Mouse (Mus musculus): ENCODE data around the gene Slc24a4. TPM values are rescaled to one million over a fixed set of nuclear protein-coding genes. Genes with fewer than 3 reads are reported as not detected.
A peak's percentile ranks its signal among the peaks of the same experiment; 100 is the strongest.

Slc24a4 gene
- total RNA-seq (2021): 1 to 10 TPM; 1.5 to 2.2 TPM

DNA sequence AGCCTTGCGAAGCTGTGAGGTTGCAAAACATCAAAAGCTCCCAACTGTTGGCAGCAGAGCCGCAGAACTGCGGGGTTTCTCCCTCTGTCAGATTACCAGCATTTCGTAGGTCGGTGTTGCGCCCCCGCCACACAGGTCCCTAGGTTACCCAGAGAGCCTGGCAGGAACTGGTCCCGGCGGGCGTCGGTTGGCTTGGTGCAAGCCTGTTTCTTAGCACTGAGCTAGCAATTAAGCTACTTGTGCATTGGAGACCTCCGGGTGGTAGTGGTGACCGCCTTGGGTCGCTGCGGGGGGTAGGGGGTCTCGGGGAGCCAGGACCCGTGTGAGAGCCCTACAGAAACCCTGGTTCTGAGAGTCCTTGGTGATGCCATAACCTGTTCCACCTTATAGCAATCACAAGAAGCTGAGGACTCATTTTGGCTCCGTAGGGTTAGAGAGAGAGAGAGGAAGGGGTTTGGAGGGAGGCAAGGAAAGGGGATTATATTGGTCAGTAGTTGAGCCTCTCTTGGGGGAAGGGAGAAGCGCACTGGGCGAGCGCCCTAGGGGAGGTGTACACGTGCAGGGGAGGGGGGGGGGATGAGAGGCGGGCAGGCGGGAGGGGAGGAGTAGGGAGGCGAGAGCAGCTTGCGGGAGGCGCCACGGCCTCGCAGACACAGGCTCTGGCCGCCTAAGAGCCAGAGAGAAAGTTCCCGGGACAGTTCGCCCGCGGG, at the start of gene Slc24a4:
Slc24a4 (plus strand) TSS at position 653 of the 710 bp plus-strand sequence.
- intact Hi-C loops (cut with DNase I): loop anchor here (5.0 kb wide), 2 partner anchors 81 to 254 kb away; no protein-coding TSS in a partner anchor
- no peak for DNase-seq (ENCODE audit: low spot score)

DNA sequence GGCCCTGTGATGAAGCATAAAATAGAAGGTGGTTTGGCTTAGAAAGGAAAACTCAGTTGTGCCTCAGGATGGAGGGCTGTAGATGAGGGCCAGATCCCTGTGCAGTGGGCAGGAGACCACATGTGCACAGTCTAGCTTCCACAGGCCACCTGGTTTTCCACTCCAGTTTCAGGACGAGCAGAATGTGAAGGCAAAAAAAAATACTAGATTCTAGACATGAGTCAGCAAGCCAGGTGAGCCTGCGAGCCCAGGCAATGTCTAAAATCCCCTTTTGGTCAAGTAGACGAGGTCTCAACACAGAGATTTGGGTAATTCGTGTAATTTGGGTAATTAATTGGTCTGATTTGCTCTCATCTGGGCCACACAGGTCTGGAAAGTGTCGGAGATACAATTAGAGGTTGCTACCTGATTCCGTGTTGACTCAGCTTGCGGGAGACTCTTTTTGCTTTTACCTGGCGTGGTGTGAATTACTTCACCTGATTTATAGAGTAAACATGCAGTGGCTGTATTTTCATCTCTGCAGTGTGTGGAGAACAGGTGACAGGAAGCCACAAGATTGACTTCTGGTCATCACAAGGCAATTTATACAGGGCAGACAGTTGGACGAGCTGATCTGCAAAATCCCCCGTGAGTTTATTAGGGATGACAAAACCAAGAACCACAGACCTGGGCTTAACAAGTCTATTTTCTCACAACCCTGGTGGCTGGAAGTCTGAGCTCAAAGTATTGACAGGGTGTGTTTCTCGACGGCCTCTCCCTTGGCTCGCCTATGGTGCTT, 45.7 kb upstream of the Slc24a4 start:
- intact Hi-C loops (cut with DNase I): no loop called here
- DNase-seq (ENCODE audit: low spot score): no peak

DNA sequence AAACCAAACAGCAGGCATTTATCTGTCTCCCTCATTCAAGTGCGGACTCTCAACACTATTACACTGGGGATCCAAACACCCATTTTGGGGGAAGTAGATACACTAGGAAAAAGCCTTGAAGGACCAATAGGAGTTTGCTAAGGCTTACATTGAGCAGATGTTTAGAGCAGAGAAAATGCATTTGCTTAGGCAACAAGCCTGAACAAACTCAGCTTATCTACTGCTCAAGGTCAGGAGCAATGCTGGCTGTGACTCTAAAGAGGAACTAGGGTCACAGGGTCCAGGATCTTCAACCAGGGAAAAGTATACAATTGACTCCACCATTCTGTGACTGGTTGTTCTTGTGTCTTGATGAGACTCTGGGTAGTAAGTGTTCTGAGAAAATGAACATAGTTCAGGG, 38.0 kb upstream of the Slc24a4 start:
- intact Hi-C loops (cut with DNase I): no loop called here

DNA sequence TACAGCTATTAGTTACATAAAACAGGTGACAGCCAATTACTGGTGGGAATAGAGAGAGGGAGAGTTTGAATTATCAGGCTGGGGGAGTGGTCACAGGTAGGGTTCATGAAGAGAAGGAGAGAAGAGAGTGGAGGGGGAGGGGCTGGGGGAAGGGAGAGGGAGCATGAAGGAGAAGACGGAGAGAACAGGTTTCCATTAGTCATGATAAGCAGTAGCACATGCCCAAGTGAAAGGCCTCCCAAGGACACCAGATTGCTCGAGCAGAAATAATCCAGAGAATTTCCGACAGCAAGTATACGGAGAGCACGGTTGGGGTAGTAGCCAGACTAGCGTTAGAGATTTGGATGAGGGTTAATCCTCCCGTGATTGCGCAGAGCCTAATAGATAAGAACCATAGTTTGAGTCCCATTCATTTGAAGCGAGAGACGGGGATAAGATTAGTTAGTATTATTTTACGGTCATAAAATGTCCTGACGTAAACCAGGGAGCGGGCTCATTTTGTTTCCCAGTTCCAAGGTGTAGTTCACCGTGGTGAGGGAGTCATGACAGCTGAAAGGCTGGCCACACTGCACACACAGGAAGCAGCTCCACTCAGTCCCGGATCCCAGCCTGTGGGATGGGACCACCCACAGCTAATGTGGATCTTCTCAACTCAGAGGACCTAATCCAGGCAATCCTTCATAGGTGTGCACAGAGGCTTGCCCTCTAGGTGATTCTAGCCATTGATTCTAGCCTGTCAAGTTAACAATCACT, 36.0 kb upstream of the Slc24a4 start:
- intact Hi-C loops (cut with DNase I): no loop called here
- no peak for DNase-seq (ENCODE audit: low spot score)

More for the DNA sequence above, 38.0 kb upstream of the Slc24a4 start:
- DNase-seq (ENCODE audit: low spot score): no peak

DNA sequence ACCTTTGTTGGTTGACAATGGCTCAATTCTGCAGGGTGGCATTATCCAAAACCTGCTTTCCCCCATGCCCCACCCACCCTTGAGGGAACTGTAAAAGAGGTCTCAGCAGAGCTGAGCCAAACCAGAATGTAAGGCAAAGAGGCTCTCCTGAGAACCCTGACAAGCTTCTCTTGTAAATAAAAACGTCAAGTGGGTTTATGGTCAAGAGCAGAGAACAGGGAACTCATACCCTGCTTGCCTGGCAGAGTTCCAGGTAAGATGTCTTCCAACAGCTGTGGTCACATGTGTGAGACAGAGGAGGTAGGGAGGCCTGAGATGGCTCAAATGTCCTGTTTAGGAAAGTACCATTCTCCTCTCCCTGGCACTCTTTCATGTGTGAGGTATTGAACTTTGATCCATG, 22.5 kb upstream of the Slc24a4 start:
- intact Hi-C loops (cut with DNase I): no loop called here
- DNase-seq (ENCODE audit: low spot score): no peak

DNA sequence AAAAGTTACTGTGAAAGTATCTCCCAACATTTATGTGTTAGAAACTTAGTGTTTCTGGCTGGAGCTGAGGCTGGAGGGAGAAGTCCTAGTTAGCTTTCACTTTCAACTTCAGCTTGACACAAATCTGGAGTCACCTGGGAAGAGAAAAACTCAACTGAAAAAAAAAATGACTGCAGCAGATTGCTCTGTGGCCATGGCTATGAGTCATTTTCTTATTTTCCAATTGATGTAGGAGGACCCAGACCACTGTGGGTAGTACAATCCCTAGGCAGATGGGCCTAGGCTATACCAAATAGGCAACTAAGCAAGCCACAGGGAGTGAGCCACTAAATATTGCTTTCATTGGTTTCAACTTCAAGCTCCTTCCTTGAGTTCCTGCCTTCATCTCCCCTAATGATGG, 19.7 kb upstream of the Slc24a4 start:
- intact Hi-C loops (cut with DNase I): no loop called here
- DNase-seq (ENCODE audit: low spot score): no peak

DNA sequence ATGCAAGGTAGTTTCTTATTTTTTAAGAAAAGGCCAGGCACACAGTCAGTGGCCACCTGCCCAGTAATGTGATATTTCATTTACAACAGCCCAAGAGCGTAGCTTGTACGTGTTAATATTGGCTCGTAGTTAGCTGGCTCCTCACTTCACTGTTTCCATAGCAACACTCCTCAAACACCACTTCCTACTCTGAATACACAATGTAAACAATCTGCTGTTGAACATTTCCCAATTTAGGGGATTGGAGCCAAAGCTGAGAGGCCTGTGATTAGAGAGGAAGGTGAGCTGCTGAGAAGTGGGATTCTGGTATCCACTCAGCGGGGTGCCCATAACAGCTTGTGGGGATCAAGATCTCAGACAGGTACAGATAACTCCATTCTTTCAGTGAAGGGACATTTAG, 16.0 kb upstream of the Slc24a4 start:
- no peak for DNase-seq (ENCODE audit: low spot score)
- intact Hi-C loops (cut with DNase I): no loop called here

DNA sequence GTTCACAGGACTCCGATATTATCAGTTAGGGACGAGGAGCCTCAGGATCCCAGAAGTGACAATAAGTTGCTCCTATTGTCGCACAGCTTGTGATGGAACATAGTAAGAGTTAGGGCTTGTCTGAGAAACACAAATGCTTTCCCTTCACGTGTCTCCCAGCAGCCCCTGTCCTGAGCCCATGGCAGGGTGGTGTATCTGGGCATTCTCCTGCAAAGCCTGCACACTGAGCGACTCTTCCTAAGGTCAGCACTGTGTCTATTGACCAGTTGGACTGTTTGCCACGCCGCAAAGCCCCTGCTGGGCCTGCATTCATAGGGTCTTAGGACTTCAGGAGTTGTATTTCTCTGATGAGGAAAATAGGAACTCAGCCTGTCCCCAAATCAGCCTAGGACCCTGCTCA, 15.6 kb upstream of the Slc24a4 start:
- intact Hi-C loops (cut with DNase I): no loop called here
- no peak for DNase-seq (ENCODE audit: low spot score)

DNA sequence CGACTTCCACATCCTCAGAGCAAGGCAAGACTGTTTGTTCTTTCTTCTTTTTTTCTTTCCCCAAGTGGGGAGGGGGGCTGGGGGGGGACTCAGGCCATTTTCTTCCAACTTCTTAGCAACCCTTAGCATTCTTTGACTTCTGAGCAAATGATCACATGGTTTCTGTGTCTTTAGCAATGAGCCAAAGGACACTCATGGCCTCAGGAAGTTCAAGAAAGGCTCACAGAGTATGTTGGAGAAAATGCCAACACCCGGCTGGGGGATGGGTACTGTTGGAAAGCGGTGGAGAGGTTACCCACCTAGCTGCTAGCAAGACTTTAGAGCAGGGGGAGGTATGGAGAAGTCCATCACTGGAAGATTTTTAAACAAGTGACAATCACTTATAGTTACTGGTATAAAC, 15.1 kb upstream of the Slc24a4 start:
- no peak for DNase-seq (ENCODE audit: low spot score)
- intact Hi-C loops (cut with DNase I): no loop called here

DNA sequence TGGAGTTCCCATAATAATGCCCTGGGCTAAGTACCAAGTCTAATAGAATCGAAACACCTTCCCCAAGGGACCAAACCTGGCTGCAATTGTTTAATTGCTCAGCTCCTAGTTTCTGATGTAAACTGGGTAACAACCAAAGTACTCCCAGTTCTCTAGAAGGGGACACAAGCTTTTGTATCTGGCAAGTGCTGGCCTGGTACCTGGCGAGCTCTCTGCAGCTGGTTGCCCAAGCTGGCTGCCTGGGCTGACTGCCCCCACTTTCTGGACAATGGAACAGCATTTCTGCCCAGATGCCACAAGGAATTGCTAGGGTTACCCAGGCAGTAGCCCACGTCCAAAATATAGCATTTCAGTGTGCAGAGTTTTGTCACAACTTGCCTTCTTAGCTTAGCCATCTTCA, 12.0 kb upstream of the Slc24a4 start:
- DNase-seq (ENCODE audit: low spot score): no peak
- intact Hi-C loops (cut with DNase I): loop anchor here (5.0 kb wide), 1 partner anchor 109 kb away; no protein-coding TSS in a partner anchor

DNA sequence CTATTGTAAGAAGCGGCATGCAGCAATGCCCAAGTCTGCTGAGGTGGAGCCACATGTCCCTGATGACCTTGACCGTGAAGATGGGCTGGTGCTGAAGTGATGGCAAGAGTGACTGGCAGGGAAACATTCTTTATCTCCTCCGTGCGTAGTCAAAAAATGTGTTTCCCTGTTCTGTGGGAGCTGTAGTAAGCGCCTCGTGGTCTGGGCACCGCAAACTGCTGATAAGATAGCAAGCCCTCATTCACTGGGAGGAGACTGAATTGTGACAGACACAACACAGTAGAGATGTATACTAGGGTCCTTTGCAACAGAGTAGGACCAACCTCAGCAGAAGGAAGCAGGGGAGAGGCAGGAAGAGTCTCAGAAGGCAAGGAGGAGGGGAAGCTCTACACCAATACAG, 10.5 kb upstream of the Slc24a4 start:
- intact Hi-C loops (cut with DNase I): loop anchor here (5.0 kb wide), 1 partner anchor 111 kb away; no protein-coding TSS in a partner anchor
- DNase-seq (ENCODE audit: low spot score): no peak

DNA sequence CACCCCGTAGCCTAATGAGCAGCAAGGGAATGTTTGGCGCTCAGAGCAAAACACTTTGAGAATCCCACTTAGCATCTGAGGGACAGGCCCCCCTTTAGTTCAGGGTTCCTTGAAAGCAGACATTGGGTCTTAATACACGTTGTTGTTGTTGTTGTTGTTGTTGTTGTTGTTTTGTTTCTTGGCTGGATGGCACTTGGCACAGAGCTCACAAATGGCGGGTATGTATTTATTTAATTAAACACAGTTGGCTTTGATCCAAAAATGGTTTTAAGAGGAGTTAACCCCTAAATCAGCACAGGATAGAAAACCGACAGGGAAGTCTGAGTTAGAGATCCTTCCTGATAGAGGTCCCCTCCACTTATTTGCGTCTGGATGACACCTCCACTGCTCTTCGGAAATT, 932 bp upstream of the Slc24a4 start:
- intact Hi-C loops (cut with DNase I): loop anchor here (5.0 kb wide), 2 partner anchors 80 to 255 kb away; no protein-coding TSS in a partner anchor
- DNase-seq (ENCODE audit: low spot score): no peak

DNA sequence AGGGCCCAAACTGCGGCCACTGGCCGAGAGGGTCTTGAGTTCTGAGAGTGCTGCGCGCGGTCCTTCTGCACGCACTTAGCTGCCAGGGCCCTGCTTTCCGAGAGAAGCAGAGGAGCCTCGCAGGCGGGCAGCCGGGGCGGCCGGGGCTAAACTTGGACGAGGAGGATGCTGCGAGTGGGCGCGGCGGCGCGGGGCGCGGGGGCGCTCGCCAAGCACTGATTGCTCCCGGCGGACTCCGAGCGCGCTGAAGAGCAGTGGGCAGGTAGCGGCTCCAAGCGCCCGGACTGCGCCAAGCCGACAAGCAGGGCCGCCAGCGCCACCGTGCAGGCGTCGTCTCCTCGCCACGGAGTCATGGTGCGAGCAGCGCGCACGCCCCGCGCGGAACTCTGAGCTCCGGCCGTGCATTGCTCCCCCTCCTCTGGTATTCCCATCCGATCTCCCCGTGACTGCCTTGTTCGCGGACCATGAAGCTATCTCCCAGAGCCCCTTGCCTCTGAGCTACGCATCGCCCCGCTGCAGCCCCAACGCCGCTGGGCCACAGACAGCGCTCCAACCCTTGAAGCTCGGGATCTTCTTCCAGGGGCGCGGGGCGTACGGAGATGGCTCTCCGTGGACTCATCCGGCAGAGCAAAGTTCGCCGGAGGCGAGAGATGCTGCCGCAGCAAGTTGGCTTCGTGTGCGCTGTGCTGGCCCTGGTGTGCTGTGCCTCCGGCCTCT, 416 bp downstream of the Slc24a4 start:
- intact Hi-C loops (cut with DNase I): loop anchor here (5.0 kb wide), 2 partner anchors 82 to 253 kb away; no protein-coding TSS in a partner anchor
- peak; percentile 3 for DNase-seq (ENCODE audit: low spot score)

DNA sequence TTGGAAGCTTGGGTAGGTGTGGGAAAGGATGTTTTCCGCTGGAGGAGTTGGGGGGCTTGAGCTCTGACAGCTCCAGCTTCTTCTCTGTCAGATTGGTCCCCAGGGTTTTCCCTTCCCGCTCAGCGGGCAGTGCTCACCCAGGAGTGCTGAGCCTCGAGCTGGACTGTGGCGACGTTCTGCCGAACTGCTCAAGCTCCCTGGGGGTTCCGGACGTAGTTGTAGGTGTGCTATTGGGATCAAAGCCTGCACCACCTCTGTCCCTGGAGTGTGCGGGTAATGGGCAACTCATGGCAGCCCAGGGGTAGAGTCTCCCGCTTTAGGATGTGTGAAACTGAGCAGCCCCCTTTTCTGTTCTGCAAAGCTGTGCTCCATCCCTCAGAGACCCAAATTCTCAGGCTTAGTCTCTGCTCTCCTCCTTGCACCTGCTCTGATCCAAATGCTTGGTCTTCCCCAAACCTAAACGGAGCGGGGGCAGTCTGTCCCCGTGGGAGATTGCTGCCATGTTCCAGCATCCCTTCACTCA, 1.0 kb downstream of the Slc24a4 start:
- no peak for DNase-seq (ENCODE audit: low spot score)
- intact Hi-C loops (cut with DNase I): loop anchor here (5.0 kb wide), 2 partner anchors 82 to 253 kb away; no protein-coding TSS in a partner anchor

DNA sequence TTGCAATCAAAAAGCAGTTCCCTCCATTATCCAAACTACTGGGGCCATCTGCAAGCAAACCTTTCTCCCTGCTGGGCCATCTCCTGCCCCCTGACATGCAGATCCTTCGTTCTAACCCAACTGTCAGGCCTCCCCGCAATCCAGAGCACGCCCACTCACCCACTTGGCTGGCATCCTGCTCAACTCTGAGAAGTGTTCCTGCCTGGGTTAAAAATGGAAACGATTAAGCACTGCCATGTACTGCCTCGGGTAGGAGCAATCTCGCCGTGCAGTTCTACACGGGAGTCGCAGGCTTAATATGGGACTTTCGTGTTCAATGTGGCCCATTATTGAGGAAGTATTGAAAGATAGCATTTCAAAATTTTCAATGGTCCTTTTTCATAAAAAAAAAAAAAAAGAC, 11.2 kb downstream of the Slc24a4 start:
- no peak for DNase-seq (ENCODE audit: low spot score)
- intact Hi-C loops (cut with DNase I): no loop called here

DNA sequence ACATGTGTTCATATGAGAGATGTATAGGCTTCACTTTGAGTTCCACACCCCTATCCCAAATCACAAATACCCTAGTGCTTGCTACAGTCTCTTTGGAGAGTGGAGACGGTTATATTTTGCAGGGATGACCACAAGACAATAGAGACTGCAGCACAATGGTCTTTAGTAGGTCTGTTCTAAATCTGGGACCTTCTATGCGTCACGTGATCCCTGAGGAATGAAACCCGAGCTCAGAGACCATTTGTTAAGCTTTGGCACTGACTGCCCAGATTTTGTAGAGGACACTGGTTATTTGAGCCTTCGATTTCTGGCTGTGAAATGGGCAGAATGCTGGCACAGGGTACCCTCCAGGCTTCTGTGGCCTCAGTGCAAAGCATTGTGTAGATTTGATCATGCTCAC, 12.8 kb downstream of the Slc24a4 start:
- DNase-seq (ENCODE audit: low spot score): no peak
- intact Hi-C loops (cut with DNase I): no loop called here

DNA sequence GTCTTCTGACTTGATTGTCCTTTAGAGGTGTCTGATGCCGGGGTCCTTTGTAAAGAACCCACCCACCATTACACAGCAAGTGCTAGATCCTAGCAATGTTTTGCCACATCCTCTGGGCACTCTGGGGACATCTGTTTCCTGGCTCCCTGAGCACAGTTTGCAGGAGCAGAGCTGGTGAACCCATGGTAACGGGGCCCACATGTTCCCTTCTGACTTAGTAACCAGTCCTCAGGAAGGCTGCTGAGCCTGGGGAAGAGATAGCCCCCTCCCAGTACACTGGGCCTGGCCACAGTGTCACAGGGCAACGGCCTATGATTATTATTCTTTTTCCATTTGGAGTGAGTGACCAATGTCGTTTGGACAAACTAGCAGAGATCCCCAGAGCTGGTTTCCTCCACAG, 19.1 kb downstream of the Slc24a4 start:
- DNase-seq (ENCODE audit: low spot score): no peak
- intact Hi-C loops (cut with DNase I): no loop called here

DNA sequence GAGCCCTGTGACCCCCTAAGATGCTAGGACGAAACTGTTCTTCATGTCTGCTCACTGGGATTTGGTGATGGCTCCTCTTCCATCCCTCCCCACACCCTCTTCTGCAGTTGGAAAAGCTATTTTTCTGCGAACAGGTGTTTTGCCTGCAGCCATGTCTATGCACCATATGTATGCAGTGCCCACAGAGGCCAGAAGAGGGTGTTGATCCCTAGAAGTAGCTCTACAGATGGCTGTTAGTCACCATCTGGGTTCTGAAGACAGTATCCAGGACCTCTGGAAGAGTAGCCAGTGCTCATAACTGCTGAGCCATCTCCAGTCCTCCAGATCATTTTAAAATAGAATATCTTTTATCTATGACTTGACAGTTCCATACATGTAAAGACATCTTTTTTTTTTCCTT, 20.2 kb downstream of the Slc24a4 start:
- no peak for DNase-seq (ENCODE audit: low spot score)
- intact Hi-C loops (cut with DNase I): no loop called here

DNA sequence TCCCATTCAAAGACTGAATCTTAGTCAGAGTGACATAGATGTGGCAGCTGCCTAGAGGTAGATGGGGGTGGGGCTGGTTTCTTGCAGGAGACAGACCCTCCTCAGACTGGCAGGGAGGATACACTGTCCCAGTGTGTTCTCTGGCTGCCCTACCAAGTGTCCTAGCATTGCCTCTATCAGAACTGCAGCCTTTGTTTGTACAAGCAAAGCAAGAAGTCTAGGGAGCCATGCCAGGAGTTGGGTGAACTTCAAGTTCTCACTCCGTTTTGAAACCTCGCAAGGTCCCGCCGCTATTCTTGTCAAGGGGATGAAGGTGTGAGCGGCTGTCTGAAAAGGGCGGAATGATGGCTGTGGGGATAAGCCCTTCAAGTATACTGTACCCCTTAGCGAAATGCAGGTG, 22.7 kb downstream of the Slc24a4 start:
- peak; percentile 10 for DNase-seq (ENCODE audit: low spot score)
- intact Hi-C loops (cut with DNase I): no loop called here

DNA sequence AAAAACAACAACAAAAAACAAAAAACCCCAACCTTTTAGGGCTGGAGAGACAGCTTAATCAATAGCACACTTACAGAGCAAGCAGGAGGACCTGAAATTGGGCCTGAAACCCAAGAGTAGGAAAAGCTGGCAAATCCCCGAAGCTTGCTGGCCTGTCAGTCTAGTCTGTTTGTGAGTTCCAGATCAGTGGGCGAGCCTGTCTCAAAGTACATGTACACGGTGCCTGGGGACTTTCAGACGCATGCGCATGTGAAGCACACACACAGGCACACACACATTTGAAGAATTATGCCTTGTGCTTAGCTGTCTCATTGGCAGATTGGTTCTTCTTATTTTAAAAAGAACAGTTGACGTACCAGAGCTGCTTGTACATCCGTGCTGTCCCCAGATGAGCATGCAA, 25.3 kb downstream of the Slc24a4 start:
- no peak for DNase-seq (ENCODE audit: low spot score)
- intact Hi-C loops (cut with DNase I): no loop called here

Measured in heart, postnatal 25 days (tissue).